Mouse (Mus musculus) limb, embryonic 13.5 days (tissue): ENCODE results near the gene Clhc1. TPM values are rescaled to one million over a fixed set of nuclear protein-coding genes. Genes with fewer than 3 reads are reported as not detected.
"Not testable (repeated sequence)": the region's sequence is repeated elsewhere in the genome, so short reads cannot be mapped to it uniquely, and the experiment has no call there.

Source experiments
- ATAC-seq: fragments of 200-750 bp; cut with Nextera tagmentation; 2 replicates; pipeline ENCODE4 v1.8.0; 2017; ENCODE audit warnings: low read depth, moderate number of reproducible peaks, moderate TSS enrichment; ENCODE audit not compliant: low FRiP score
- H3K27ac ChIP-seq: fragments of 300-500 bp; sonication (generic); 2 replicates; pipeline ENCODE4 v1.5.1; 2015; ENCODE audit warnings: inconsistent platforms, mild to moderate bottlenecking, moderate library complexity
- H3K27me3 ChIP-seq: fragments of 300-500 bp; sonication (generic); 2 replicates; pipeline ENCODE4 v1.6.1; 2015; ENCODE audit warnings: mild to moderate bottlenecking, inconsistent platforms
- H3K36me3 ChIP-seq: fragments of 300-500 bp; sonication (generic); 2 replicates; pipeline ENCODE4 v1.6.1; 2015; ENCODE audit warnings: inconsistent platforms, mild to moderate bottlenecking, moderate library complexity
- H3K4me1 ChIP-seq: fragments of 300-500 bp; sonication (generic); 2 replicates; pipeline ENCODE4 v1.6.1; 2015; ENCODE audit warnings: inconsistent platforms
- H3K4me2 ChIP-seq: fragments of 300-500 bp; sonication (generic); replicated peaks from 2 replicates; pipeline ENCODE4 v1.6.1; 2015; ENCODE audit warnings: inconsistent platforms, mild to moderate bottlenecking, moderate library complexity
- H3K4me3 ChIP-seq: fragments of 300-500 bp; sonication (generic); 2 replicates; pipeline ENCODE4 v1.5.1; 2015; ENCODE audit warnings: moderate library complexity, mild to moderate bottlenecking, inconsistent platforms
- H3K9ac ChIP-seq: fragments of 300-500 bp; sonication (generic); 2 replicates; pipeline ENCODE4 v1.6.1; 2015; ENCODE audit warnings: mild to moderate bottlenecking, inconsistent platforms
- H3K9me3 ChIP-seq: fragments of 300-500 bp; sonication (generic); 2 replicates; pipeline ENCODE4 v1.6.1; 2016; ENCODE audit warnings: inconsistent platforms
- WGBS: fragments of 180-500 bp; shearing (Covaris S2); methylation state at CpG from one replicate; pipeline ENCODE4 v1.1.7; 2015; 5-methylcytosine and 5-hydroxymethylcytosine counted together
- polyA plus RNA-seq: library from polyadenylated mRNA; unstranded; fragments of >200 nt; fragmentation: Nextera tagmentation; extraction: Ambion mirVana; gene quantifications from 2 replicates; pipeline ENCODE4 v1.2.1, GENCODE M21; 2015

The Clhc1 gene
- polyA plus RNA-seq, 1 experiment from 2014 or later: 0.32 TPM

DNA sequence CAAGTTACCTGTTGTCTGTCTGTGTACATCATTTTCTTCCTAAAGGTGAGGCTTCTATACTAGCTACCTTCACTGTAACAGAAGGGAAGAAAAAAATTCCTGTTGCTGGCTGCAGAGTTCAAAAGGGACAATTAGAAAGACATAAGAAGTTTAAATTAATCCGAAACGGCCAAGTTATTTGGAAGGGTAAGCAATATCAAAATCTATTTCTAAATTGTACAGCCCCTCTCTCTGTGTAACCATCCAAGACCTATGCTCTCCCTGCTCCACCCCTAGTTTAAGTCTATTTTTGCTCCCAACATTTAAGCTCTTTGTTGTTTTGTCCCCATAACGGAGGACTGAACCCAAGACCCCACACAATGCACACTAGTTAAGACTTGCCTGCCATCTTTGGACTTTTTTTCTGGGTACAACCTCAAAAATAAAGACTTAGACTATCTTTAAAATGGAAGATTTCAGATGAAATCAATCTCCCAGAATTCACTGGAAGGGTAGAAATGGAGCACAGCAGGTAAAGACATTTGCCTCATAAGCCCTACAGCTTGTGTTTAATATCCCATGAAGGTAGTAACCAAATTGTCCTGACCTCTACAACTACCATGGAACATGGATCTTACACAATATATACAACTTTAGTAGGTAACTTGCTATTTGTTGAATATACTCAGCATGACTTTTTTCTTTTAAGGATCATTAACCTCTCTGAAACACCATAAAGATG is 3.4 kb upstream of the Clhc1 start:
- no peak overlapping the region for H3K9ac ChIP-seq
- H3K27me3 ChIP-seq: no peaks in the 10 kb centered on the region
- no peak overlapping the region for H3K4me3 ChIP-seq
- no peak overlapping the region for H3K27ac ChIP-seq
- WGBS: 92% methylated on average over 3 of the region's 3 CpGs
- H3K4me2 ChIP-seq: no peak overlapping the region
- H3K9me3 ChIP-seq: no peaks in the 10 kb centered on the region
- peaks cover 53% of the 10 kb centered on the region for H3K36me3 ChIP-seq
- peaks cover 13% of the 10 kb centered on the region for H3K4me1 ChIP-seq
- ATAC-seq: no peak

DNA sequence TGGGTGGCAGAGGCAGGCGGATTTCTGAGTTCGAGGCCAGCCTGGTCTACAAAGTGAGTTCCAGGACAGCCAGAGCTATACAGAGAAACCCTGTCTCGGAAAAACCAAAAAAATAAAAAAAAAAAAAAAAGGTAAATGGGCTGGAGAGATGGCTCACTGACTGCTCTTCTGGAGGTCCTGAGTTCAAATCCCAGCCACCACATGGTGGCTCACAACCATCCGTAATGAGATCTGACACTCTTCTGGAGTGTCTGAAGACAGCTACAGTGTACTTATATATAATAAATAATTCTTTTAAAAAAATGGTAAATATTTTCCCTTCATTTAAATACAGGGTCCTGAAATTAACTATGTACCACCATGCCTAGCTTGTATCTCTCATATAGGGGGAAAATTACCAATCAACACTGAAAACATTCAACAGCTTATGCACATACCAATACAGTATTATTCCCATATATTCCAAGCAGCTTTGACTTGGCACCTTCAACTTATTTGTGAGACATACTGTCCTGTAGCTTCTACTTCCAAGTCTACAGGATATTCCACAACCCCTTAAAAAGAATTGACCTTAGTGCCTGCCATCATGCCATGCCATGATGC is 2.5 kb upstream of the Clhc1 start:
- not testable (repeated sequence) for ATAC-seq, H3K27ac ChIP-seq, H3K27me3 ChIP-seq, H3K4me2 ChIP-seq, H3K9me3 ChIP-seq, H3K4me3 ChIP-seq, H3K9ac ChIP-seq
- Histone ChIP-seq H3K36me3 (peaks cover 51% of the 10 kb centered on the region), H3K4me1 (peaks cover 13% of the 10 kb centered on the region)
- 86% methylated on average over 4 of the region's 4 CpGs for WGBS

DNA sequence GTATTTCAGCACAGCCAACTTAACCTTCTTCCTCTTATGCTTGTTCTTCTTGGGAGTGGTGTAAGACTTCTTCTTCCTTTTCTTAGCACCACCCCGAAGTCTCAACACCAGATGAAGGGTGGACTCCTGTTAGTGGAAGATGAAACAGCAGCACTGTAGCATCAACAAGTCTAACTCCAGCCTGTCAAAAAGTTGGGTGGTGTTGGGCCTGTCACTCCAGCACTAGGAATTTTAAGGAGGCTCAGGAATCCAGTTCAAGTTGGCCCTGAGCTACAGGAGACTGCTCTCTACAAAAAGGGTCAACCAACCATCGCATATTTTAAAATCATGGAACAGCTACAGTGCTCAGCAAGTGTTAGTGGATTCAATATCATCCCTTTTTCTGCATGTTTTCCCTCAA is 1.5 kb upstream of the Clhc1 start:
- Histone ChIP-seq H3K4me3 (peak overlapping the region; percentile 63), H3K4me1 (peaks cover 13% of the 10 kb centered on the region), H3K36me3 (peaks cover 42% of the 10 kb centered on the region), H3K9ac (peak overlapping the region; percentile 88; the same call in 1 of the 2 replicates), H3K4me2 (peak overlapping the region; percentile 68)
- 92% methylated on average over 2 of the region's 2 CpGs for WGBS
- H3K27ac ChIP-seq, H3K9me3 ChIP-seq, H3K27me3 ChIP-seq, ATAC-seq: not testable (repeated sequence)

DNA sequence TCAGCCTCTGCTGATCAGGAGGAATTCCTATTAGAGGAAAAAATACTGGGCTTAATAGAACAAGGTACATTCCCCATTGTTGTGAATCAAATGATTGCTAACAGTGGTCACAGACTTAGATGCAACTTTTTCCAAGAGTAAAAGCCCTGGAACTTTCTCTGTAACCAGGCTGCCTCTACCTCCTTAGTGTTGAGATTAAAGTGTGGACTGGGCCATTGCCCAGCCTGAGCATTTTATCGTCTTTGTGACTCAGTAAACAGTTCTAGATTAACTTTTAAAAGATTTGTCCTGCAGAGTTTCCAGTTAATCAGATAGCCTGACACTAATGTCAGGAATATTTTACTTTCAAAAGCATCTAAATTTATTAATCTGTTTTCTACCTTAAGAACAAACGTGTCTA is 988 bp upstream of the Clhc1 start:
- Histone ChIP-seq H3K4me2 (peak overlapping the region; percentile 68), H3K9me3 (no peaks in the 10 kb centered on the region), H3K36me3 (peaks cover 39% of the 10 kb centered on the region), H3K4me3 (peak overlapping the region; percentile 63), H3K9ac (peak overlapping the region; percentile 88), H3K27me3 (no peaks in the 10 kb centered on the region), H3K4me1 (peaks cover 13% of the 10 kb centered on the region), H3K27ac (no peak overlapping the region)
- 18% methylated on average over 2 of the region's 2 CpGs for WGBS
- ATAC-seq: no peak

DNA sequence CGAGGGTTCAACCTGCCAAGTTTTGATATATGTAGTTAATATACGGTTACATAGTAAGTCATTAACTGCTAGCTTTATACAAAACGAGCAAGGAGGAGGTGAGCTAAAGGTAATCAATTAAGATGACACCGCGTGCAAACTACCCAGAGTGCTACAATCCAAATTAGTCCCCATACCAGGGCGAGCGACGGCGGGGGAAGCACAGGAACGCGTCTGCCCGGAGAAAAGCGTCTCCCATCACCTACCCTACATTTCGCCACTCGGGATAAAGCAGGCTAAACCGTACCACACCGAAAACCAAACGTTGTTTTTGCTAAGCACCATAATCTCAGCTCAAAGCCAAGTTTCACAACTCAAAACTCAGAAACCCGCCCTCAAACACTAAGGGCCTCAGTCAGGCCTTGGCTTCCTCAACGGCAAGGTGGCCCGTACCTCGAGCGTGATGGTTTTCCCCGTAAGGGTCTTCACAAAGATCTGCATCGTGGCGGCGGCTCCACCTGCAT is 450 bp upstream of the Clhc1 start:
- Histone ChIP-seq H3K4me3 (peak overlapping the region; percentile 63), H3K9ac (peak overlapping the region; percentile 88), H3K9me3 (no peaks in the 10 kb centered on the region), H3K27me3 (no peaks in the 10 kb centered on the region), H3K27ac (peak overlapping the region; percentile 81; the same call in 1 of the 2 replicates), H3K36me3 (peaks cover 36% of the 10 kb centered on the region), H3K4me2 (peak overlapping the region; percentile 68), H3K4me1 (peaks cover 13% of the 10 kb centered on the region)
- peak; percentile 4; the same call in 1 of the 2 replicates for ATAC-seq
- under 1% methylated on average over 27 of the region's 27 CpGs for WGBS

DNA sequence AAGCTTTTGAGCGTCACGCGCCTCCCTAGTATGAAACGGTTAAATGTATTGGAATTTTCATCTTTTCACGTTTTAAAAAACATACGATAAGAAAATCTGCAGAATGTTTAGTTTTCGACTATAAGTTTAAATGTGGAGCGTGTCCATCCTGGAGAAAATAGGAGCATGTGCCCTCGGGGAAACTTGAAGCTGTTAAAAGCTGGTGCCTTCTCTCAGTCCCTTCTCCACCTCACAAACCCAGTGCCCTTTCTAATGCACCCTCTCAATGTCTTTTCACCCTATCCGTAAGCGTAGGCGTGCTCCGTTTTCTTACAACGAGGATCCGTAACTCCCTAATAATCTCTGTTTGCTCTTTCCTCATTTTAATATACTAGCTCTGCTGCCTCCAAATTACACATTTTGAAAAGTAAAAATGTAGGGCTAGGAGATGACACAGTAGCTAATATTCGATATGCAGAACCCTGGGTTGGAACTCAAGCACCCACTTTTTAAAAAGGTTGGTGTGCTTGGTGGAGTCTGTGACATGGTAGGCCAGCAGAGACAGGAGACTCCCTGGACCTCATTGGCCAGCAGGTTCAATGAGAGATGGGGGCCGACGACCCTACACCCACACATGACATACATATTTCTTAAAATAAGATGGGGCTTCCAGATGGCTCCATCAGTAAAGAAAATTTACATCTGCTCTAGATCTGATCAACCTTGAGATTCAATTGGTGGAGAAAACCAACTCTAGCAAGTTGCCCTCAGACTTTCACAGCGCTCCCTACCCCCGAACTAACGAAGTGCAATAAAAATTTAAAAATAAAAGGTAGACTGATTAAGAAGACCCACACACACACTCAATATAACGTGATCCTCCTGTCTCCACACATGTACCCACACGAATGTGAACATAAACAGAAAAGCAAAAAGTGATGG is 1.0 kb downstream of the Clhc1 start:
- Histone ChIP-seq H3K9ac (peak overlapping the region; percentile 88), H3K9me3 (no peaks in the 10 kb centered on the region), H3K27me3 (no peaks in the 10 kb centered on the region), H3K27ac (0 out of 2 replicates have a peak overlapping the region, but pooled peaks have one; percentile 81), H3K4me3 (peak overlapping the region; percentile 63), H3K4me1 (peaks cover 13% of the 10 kb centered on the region), H3K36me3 (peaks cover 31% of the 10 kb centered on the region), H3K4me2 (peak overlapping the region; percentile 71)
- WGBS: 26% methylated on average over 23 of the region's 23 CpGs
- ATAC-seq: no peak

DNA sequence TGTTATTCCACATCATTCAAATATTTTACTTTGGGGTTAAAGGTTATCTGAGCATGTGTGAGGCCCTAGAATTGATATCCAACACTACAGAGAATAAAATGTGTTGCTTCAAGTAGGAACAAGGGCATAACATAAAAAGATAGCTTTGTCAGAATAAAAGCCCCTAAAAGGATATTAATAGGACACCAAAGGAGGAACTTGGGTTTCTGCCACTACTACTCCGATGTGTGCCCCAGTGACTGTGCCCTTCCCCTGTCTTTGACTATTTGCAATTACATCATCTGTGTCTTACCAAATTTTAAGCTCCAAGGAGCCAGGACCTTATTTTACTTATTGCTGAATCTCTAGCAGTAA is 1.7 kb downstream of the Clhc1 start:
- H3K36me3 ChIP-seq: peaks cover 25% of the 10 kb centered on the region
- 94% methylated on average over 1 of the region's 1 CpGs for WGBS
- no peak for ATAC-seq
- no peaks in the 10 kb centered on the region for H3K9me3 ChIP-seq
- H3K4me1 ChIP-seq: peaks cover 13% of the 10 kb centered on the region
- H3K27me3 ChIP-seq: no peaks in the 10 kb centered on the region
- H3K4me2 ChIP-seq: no peak overlapping the region
- H3K4me3 ChIP-seq: no peak overlapping the region
- no peak overlapping the region for H3K9ac ChIP-seq
- no peak overlapping the region for H3K27ac ChIP-seq

DNA sequence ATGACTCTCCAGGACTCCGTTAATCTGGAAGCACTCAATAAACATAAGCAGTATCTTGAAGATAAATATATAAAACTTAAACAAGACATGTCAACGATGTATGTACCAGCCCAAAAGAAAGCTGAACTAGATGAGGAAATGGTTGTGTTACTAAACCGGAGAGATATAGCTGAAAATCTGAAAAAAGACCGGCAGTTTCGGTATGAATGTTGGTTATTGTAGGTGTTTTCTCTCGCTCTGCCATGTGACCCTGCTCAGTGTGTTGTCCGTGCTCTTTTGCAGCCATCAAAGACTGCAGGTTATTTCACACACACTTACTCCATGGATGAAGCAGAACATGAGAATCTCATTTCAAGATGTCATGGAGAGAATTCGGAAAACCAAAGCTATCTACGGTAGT is 12.7 kb downstream of the Clhc1 start:
- H3K36me3 ChIP-seq: no peaks in the 10 kb centered on the region
- no peak for ATAC-seq
- H3K9me3 ChIP-seq: no peaks in the 10 kb centered on the region
- H3K4me3 ChIP-seq: no peak overlapping the region
- no peaks in the 10 kb centered on the region for H3K4me1 ChIP-seq
- H3K4me2 ChIP-seq: no peak overlapping the region
- H3K27ac ChIP-seq: no peak overlapping the region
- H3K9ac ChIP-seq: no peak overlapping the region
- WGBS: 85% methylated on average over 9 of the region's 9 CpGs
- no peaks in the 10 kb centered on the region for H3K27me3 ChIP-seq

DNA sequence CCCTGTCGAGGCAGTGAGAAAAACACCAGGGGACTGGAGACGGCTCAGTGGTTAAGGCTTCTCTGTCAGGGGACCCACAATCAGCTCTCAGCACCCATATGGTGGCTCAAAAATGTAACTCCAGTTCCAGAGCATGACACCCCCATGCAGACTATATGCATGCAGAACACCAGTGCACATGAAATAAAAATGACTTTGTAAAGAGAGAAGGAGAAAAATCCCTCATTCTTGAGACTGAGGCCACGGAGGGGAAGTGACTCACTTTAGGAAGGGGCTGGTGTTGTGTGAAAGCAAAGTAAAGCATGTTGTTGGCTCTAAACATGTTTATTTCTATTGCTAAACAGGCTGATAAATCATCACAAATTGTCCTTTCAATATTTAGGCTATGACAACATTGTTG is 13.2 kb downstream of the Clhc1 start:
- ATAC-seq: no peak
- Histone ChIP-seq H3K36me3 (no peaks in the 10 kb centered on the region), H3K9ac (no peak overlapping the region), H3K27me3 (no peaks in the 10 kb centered on the region), H3K4me3 (no peak overlapping the region), H3K4me1 (no peaks in the 10 kb centered on the region), H3K9me3 (no peaks in the 10 kb centered on the region), H3K27ac (no peak overlapping the region), H3K4me2 (no peak overlapping the region)
- WGBS: 87% methylated on average over 3 of the region's 3 CpGs

DNA sequence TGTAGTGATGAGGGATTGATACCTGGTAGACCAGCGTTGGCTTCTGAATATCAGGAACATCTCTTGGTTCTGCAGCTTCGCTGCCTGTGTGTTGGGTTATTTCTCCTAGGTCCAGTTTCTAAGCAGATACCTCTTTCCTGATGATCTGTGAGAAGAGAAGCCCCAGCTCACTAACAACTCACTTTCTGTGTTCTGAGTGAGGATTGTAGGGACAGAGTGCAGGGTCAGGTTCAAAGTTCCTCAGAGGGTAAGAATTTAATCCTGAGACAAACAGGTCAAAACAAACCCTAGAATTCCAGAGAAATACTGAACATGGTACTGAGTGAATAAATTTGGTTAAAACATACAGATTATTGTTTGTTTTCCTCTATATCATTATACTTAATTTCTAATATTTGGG is 15.7 kb downstream of the Clhc1 start:
- H3K9me3 ChIP-seq: no peaks in the 10 kb centered on the region
- no peaks in the 10 kb centered on the region for H3K27me3 ChIP-seq
- no peak overlapping the region for H3K4me2 ChIP-seq
- H3K9ac ChIP-seq: no peak overlapping the region
- WGBS: 79% methylated on average over 2 of the region's 2 CpGs
- no peaks in the 10 kb centered on the region for H3K4me1 ChIP-seq
- no peak for ATAC-seq
- no peak overlapping the region for H3K4me3 ChIP-seq
- H3K27ac ChIP-seq: no peak overlapping the region
- no peaks in the 10 kb centered on the region for H3K36me3 ChIP-seq

DNA sequence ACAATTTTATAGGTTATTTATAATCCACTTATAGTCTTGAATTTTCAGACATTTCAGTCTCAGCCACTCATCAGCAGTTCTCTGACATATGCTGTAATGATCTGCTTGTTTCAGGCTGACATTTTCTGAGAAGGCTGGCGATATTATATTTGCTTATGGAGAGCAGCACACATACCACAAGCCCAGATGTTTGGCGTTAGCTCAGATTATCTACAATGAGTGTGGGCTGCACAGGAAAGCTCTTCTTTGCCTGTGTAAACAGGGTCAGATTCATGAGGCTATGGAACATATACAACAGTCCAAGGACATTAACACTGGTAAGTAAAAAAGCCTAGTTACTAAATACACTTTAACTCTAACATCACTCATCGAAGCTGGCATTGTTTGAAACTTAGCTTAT is 23.8 kb downstream of the Clhc1 start:
- Histone ChIP-seq H3K9me3 (no peaks in the 10 kb centered on the region), H3K4me2 (no peak overlapping the region), H3K36me3 (no peaks in the 10 kb centered on the region), H3K4me3 (no peak overlapping the region), H3K27me3 (no peaks in the 10 kb centered on the region), H3K4me1 (no peaks in the 10 kb centered on the region), H3K9ac (no peak overlapping the region), H3K27ac (no peak overlapping the region)
- 66% methylated on average over 3 of the region's 3 CpGs for WGBS
- ATAC-seq: no peak

DNA sequence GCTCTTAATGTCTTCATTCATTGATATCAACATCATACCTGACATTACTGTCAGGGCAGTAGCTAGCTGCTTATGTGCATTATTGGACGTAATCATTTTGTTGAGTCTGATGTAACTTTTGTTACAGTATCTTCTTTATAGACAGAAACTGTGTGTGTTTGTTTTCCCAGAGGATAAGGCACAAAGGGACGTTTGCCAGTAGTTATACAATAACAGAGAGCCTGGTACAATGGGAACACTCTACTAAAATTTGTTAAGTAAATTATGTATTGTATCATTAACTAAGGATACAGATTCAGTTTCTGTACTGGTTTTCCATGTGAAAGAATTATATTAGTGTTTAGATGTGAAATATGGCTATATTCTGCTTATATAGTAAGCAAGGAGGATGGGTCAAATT is 24.9 kb downstream of the Clhc1 start:
- no peak overlapping the region for H3K9ac ChIP-seq
- no peak overlapping the region for H3K27ac ChIP-seq
- H3K4me1 ChIP-seq: no peaks in the 10 kb centered on the region
- no peak overlapping the region for H3K4me3 ChIP-seq
- ATAC-seq: no peak
- H3K9me3 ChIP-seq: no peaks in the 10 kb centered on the region
- H3K27me3 ChIP-seq: no peaks in the 10 kb centered on the region
- no peak overlapping the region for H3K4me2 ChIP-seq
- no peaks in the 10 kb centered on the region for H3K36me3 ChIP-seq
- WGBS: 78% methylated on average over 2 of the region's 2 CpGs
